Mouse (Mus musculus) regulatory T cell (primary cell): ENCODE measurements around the gene Fibcd1.

Source experiments
- in situ Hi-C: fragments of 300-600 bp; cut with MboI, MseI; formaldehyde crosslinking; loops from one replicate; pipeline ENCODE4 v1.15.1; 2025; ENCODE audit warnings: high pct_unique_total_duplicates

Gene Fibcd1

GRCm38 (mm10) chr2:31858500-31858899, 12.7 kb upstream of the Fibcd1 start:
- in situ Hi-C loops: no loop called here

- in situ Hi-C loops: no loop called here
Observed at GRCm38 (mm10) chr2:31857180-31857579, 11.4 kb upstream of the Fibcd1 start.

- in situ Hi-C loops: no loop called here
Observed at GRCm38 (mm10) chr2:31855991-31856390, 10.2 kb upstream of the Fibcd1 start.

GRCm38 (mm10) chr2:31850141-31850540, 4.3 kb upstream of the Fibcd1 start:
- in situ Hi-C loops: loop anchor here (5.0 kb wide), 1 partner anchor 33 kb away; no protein-coding TSS in a partner anchor

- in situ Hi-C loops: no loop called here
Observed at GRCm38 (mm10) chr2:31847908-31848307, 2.1 kb upstream of the Fibcd1 start.

GRCm38 (mm10) chr2:31846692-31847660, 1.2 kb upstream of the Fibcd1 start:
- in situ Hi-C loops: no loop called here

GRCm38 (mm10) chr2:31845512-31845895, 301 bp downstream of the Fibcd1 start:
- in situ Hi-C loops: no loop called here

GRCm38 (mm10) chr2:31844729-31845136, 1.1 kb downstream of the Fibcd1 start:
- in situ Hi-C loops: no loop called here

- in situ Hi-C loops: no loop called here
Observed at GRCm38 (mm10) chr2:31838868-31839267, 6.9 kb downstream of the Fibcd1 start.

GRCm38 (mm10) chr2:31836985-31837384, 8.8 kb downstream of the Fibcd1 start:
- in situ Hi-C loops: no loop called here

- in situ Hi-C loops: no loop called here
Observed at GRCm38 (mm10) chr2:31836091-31836490, 9.7 kb downstream of the Fibcd1 start.

GRCm38 (mm10) chr2:31828311-31828825, 17.4 kb downstream of the Fibcd1 start:
- in situ Hi-C loops: no loop called here

- in situ Hi-C loops: no loop called here
Observed at GRCm38 (mm10) chr2:31827877-31828276, 17.9 kb downstream of the Fibcd1 start.

- in situ Hi-C loops: no loop called here
Observed at GRCm38 (mm10) chr2:31826094-31827085, 19.4 kb downstream of the Fibcd1 start.

- in situ Hi-C loops: no loop called here
Observed at GRCm38 (mm10) chr2:31825469-31825911, 20.3 kb downstream of the Fibcd1 start.

GRCm38 (mm10) chr2:31823933-31824730, 21.7 kb downstream of the Fibcd1 start:
- in situ Hi-C loops: no loop called here

GRCm38 (mm10) chr2:31822524-31823371, 23.1 kb downstream of the Fibcd1 start:
- in situ Hi-C loops: no loop called here

- in situ Hi-C loops: loop anchor here (5.0 kb wide), 1 partner anchor 37 kb away; no protein-coding TSS in a partner anchor
Observed at GRCm38 (mm10) chr2:31815367-31815766, 30.4 kb downstream of the Fibcd1 start.

GRCm38 (mm10) chr2:31814699-31815098, 31.1 kb downstream of the Fibcd1 start:
- in situ Hi-C loops: loop anchor here (5.0 kb wide), 2 partner anchors 38 to 73 kb away; partner anchors contain the start of gene Lamc3

- in situ Hi-C loops: loop anchor here (5.0 kb wide), 1 partner anchor 74 kb away; the partner anchor contains the start of gene Lamc3
Observed at GRCm38 (mm10) chr2:31813641-31814040, 32.2 kb downstream of the Fibcd1 start.
